Mouse (Mus musculus) G1E (cell line): Measurements from ENCODE around the gene Cd200. TPM values are rescaled to one million over a fixed set of nuclear protein-coding genes. Genes with fewer than 3 reads are reported as not detected.
"Not testable (repeated sequence)": the region's sequence is repeated elsewhere in the genome, so short reads cannot be mapped to it uniquely, and the experiment has no call there.

Source experiments
- ATAC-seq: 2 replicates; pipeline ENCODE4 v1.8.0; 2016; ENCODE audit warnings: mild to moderate bottlenecking; ENCODE audit not compliant: insufficient number of reproducible peaks, poor library complexity, low FRiP score, severe bottlenecking; ENCODE audit errors: extremely low read depth
- DNase-seq: peaks from one replicate; pipeline ENCODE4 v3.0.0; 2012; ENCODE audit warnings: low spot score
- H3K27me3 ChIP-seq: 2 replicates; pipeline ENCODE4 v1.6.1; 2012; ENCODE audit warnings: mild to moderate bottlenecking, low read length, inconsistent platforms; ENCODE audit not compliant: insufficient read depth
- H3K36me3 ChIP-seq: replicated peaks from 2 replicates; pipeline ENCODE3; 2012; ENCODE audit warnings: mild to moderate bottlenecking, inconsistent platforms
- H3K4me1 ChIP-seq: 2 replicates; pipeline ENCODE4 v1.6.1; 2012; ENCODE audit warnings: low read depth, low read length, inconsistent platforms, mixed read lengths; ENCODE audit not compliant: insufficient read depth
- H3K4me3 ChIP-seq: 2 replicates; pipeline ENCODE4 v1.5.1; 2012; ENCODE audit warnings: low read depth, mild to moderate bottlenecking, inconsistent platforms, low read length, moderate library complexity, mixed read lengths
- H3K9me3 ChIP-seq: replicated peaks from 2 replicates; pipeline ENCODE4 v1.6.1; 2012; ENCODE audit warnings: inconsistent platforms
- CTCF ChIP-seq: IDR thresholded peaks from 2 replicates; pipeline ENCODE4 v1.5.1; 2012; ENCODE audit warnings: low read depth, low read length, inconsistent platforms, mixed read lengths
- GATA1 ChIP-seq: IDR thresholded peaks from 2 replicates; pipeline ENCODE4 v1.6.1; 2012; ENCODE audit warnings: borderline replicate concordance, low read length, inconsistent platforms, mixed read lengths
- GATA2 ChIP-seq: IDR thresholded peaks from 2 replicates; pipeline ENCODE4 v1.6.1; 2012; ENCODE audit warnings: low read depth, low read length, inconsistent platforms, borderline replicate concordance
- POLR2AphosphoS5 ChIP-seq: IDR thresholded peaks from 2 replicates; pipeline ENCODE4 v1.6.1; 2012; ENCODE audit warnings: low read depth, low read length, inconsistent platforms; ENCODE audit not compliant: insufficient replicate concordance
- TAL1 ChIP-seq: conservative IDR thresholded peaks from 2 replicates; pipeline ENCODE4 v1.6.1; 2012; ENCODE audit warnings: low read depth, low read length, inconsistent platforms, mixed read lengths
- polyA plus RNA-seq: library from polyadenylated mRNA; stranded (reverse); fragments of >175 nt; gene quantifications from 2 replicates; pipeline ENCODE4 v1.2.3, GENCODE M21; 2012
- total RNA-seq, 2 experiments: library from RNA; stranded (forward) in 1 of 2; stranded (reverse) in 1 of 2; fragments of 200-1000 nt in 1 of 2; fragments of >200 nt in 1 of 2; fragmentation: Nextera tagmentation in 1 of 2; gene quantifications; 2 replicates each; pipeline ENCODE4 v1.2.3; 2014 to 2017

The Cd200 gene
- total and polyA plus RNA-seq, 3 experiments = not detected

DNA sequence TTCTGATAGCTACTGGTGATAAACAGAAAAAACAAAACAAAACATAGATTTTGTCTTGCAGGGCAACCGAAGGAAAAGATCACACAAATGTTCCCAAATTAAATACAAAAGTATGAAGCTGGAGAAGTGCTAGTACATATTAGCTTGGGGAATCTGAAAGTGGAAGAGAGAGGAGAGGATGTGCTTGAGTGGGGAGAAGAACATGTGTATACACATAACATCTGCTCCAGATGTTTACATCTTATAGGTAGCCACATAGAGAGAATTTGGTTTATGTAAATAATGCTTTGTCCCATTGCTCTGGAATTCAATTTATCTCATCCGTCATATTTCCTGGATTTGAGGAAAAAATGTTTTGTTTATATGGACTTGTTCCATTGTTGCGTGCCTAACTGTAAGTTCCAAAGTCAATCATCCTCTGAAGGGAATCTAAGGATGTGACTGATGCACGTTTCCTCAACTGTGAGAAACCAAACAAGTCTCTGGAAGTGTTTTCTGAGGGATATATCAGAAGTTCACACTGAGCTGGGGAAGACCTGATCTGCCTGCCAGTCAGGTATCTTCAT lies 45.3 kb downstream of the Cd200 start:
- TF ChIP-seq TAL1 (no peak), POLR2AphosphoS5 (no peak), CTCF (no peak), GATA2 (no peak), GATA1 (no peak)
- DNase-seq (no peak), ATAC-seq (no peak)
- Histone ChIP-seq H3K27me3 (no peaks in the 10 kb centered on the region), H3K36me3 (no peaks in the 10 kb centered on the region), H3K4me1 (no peaks in the 10 kb centered on the region), H3K9me3 (no peaks in the 10 kb centered on the region), H3K4me3 (no peak overlapping the region)

DNA sequence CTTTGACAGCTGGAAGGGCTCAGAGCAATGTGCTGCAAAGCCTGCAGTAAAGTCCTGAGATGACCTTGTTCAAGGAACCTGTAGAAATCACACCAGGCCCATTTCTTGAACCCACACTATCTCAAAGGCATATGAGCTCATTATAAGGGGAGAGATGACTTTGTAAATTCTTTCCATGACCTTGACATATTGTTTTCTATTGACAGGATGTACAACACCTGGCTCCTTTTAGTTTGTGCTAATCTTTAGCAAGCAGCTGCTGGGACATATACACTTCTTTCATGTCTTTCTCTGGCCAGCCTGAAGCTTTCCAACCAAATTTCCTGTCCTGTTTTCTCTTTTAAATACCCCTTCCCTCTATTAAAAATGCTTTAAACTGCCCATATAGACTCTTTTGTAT lies 47.4 kb downstream of the Cd200 start:
- DNase-seq (no peak), ATAC-seq (no peak)
- H3K27me3 ChIP-seq = no peaks in the 10 kb centered on the region

DNA sequence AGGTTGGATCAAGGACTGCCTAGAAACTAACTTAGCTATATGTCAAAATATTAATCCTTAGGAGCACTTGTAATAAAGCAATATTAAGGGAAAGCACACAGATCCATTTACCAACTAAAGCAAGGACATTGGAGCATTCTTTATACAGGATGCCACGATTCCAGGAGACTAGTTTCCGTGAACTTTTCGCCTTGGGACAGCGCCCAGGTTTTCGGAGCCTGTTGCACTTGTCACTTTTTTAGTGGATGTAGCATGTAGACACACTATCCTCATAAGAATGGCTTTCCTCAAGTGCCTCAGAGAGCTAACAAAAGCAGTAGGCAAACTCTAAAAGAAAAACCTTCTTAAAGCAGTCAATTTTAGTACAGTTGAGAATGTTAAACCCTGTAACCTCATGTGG lies 50.4 kb downstream of the Cd200 start:
- H3K4me3 ChIP-seq, ATAC-seq, DNase-seq, H3K9me3 ChIP-seq, H3K27me3 ChIP-seq, H3K4me1 ChIP-seq, H3K36me3 ChIP-seq: not testable (repeated sequence)

More for the DNA sequence above, 47.4 kb downstream of the Cd200 start:
- H3K36me3 ChIP-seq = no peaks in the 10 kb centered on the region
- H3K4me1 ChIP-seq = no peaks in the 10 kb centered on the region
- TF ChIP-seq POLR2AphosphoS5 = no peak
- no peak overlapping the region for H3K4me3 ChIP-seq
- H3K9me3 ChIP-seq = no peaks in the 10 kb centered on the region

DNA sequence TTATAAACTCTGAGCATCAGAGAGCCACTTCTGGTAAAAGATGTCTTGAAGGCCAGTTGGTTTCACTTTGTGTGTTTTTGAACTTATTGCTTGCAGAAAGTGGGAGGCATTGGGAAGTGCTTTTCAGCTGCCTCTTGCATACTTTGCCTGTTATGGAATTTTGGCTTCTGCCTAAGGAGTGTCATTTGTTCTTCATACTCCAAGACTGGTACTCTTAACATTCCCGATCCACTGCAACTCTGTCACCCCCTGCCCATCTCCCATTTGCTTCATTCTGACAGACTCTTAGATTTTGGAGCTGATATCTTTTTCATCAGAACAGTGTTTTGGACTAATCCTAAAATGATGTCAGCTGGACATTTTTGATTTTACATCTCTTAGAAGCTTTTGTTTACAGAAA lies 51.7 kb downstream of the Cd200 start:
- H3K4me3 ChIP-seq = no peak overlapping the region
- no peaks in the 10 kb centered on the region for H3K27me3 ChIP-seq
- no peaks in the 10 kb centered on the region for H3K36me3 ChIP-seq
- ATAC-seq (no peak), DNase-seq (no peak)
- no peak for TF ChIP-seq GATA1
- no peak for TF ChIP-seq TAL1
- TF ChIP-seq POLR2AphosphoS5 = no peak
- no peak for TF ChIP-seq GATA2
- TF ChIP-seq CTCF = no peak
- no peaks in the 10 kb centered on the region for H3K4me1 ChIP-seq
- H3K9me3 ChIP-seq = no peaks in the 10 kb centered on the region

- DNase-seq (no peak), ATAC-seq (no peak)
- no peak for TF ChIP-seq GATA1
- TF ChIP-seq CTCF = no peak
- no peak for TF ChIP-seq TAL1
- TF ChIP-seq POLR2AphosphoS5 = no peak
- no peak for TF ChIP-seq GATA2
- Histone ChIP-seq H3K36me3 (no peaks in the 10 kb centered on the region), H3K4me3 (no peak overlapping the region), H3K9me3 (no peaks in the 10 kb centered on the region), H3K27me3 (no peaks in the 10 kb centered on the region), H3K4me1 (no peaks in the 10 kb centered on the region)
Observed at GRCm38 (mm10) chr16:45352875-45353274, 56.0 kb downstream of the Cd200 start.

DNA sequence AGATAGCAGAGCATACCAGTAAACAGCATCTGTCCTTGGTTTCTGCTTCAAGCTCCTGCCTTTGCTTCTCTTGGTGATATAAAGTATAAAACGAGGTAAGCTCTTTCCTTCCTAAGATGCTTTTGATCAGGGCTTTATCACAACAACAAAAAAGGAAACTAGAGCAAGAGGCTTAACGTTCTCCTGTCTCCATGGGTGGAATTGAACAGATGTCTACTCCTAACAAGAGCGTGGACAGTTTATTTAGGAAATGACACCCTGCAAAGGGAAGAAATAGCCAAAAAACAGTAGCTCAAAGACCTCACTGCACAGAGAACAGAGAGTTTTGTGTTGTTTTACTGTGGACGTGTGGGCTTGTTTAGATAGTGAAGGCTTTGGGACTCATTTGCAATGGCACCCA lies 58.1 kb downstream of the Cd200 start:
- no peaks in the 10 kb centered on the region for H3K36me3 ChIP-seq
- no peak for ATAC-seq
- no peaks in the 10 kb centered on the region for H3K9me3 ChIP-seq
- no peak overlapping the region for H3K4me3 ChIP-seq
- no peaks in the 10 kb centered on the region for H3K4me1 ChIP-seq
- no peaks in the 10 kb centered on the region for H3K27me3 ChIP-seq
- no peak for TF ChIP-seq CTCF
- no peak for TF ChIP-seq TAL1
- no peak for TF ChIP-seq GATA1
- no peak for TF ChIP-seq POLR2AphosphoS5
- no peak for TF ChIP-seq GATA2
- no peak for DNase-seq
